Mouse (Mus musculus): ENCODE results near the gene Cacng1. TPM values are rescaled to one million over a fixed set of nuclear protein-coding genes. Genes with fewer than 3 reads are reported as not detected.

The Cacng1 gene
- polyA plus RNA-seq (2015; fragmentation: Nextera tagmentation; extraction: Ambion mirVana) = 0.81 and 1.7 TPM in 2 replicates

- H3K4me3 ChIP-seq (ENCODE audit: low read depth, low read length) = no peak within 1 kb of the TSS
- ATAC-seq (no peak), DNase-seq (no peak)
- no peak within 1 kb of the TSS for H3K4me2 ChIP-seq (ENCODE audit: low read depth, low read length)
- WGBS (ENCODE audit: insufficient replicate concordance) = 78% methylated on average over 16 of the region's 16 CpGs
- no peaks in the 10 kb centered on the region for H3K27me3 ChIP-seq (ENCODE audit: insufficient read depth, low read length)
- no peaks in the 10 kb centered on the region for H3K9me3 ChIP-seq (ENCODE audit: low read length)
- no peak for TF ChIP-seq EP300 (IDR thresholded peaks at IDR 0.05; ENCODE audit: low read depth)
- no peak for TF ChIP-seq CTCF (IDR thresholded peaks at IDR 0.05; ENCODE audit: low read depth)
- H3K27ac ChIP-seq (ENCODE audit: low read depth) = no peak within 1 kb of the TSS
- H3K4me1 ChIP-seq (ENCODE audit: insufficient read depth) = no peaks in the 10 kb centered on the region
- H3K9ac ChIP-seq (replicated peaks) = no peak within 1 kb of the TSS
- H3K36me3 ChIP-seq (replicated peaks; ENCODE audit: insufficient read depth, low read length) = no peaks in the 10 kb centered on the region
Observed at GRCm38 (mm10) chr11:107716332-107716938, at the start of gene Cacng1. Gene Cacng1, minus strand, starts transcription at chr11:107716522.

- Histone ChIP-seq H3K4me2 (ENCODE audit: low read depth, low read length) (no peak overlapping the region), H3K4me3 (ENCODE audit: low read depth, low read length) (no peak overlapping the region), H3K9ac (replicated peaks) (no peak overlapping the region), H3K4me1 (ENCODE audit: insufficient read depth) (no peaks in the 10 kb centered on the region), H3K36me3 (replicated peaks; ENCODE audit: insufficient read depth, low read length) (no peaks in the 10 kb centered on the region), H3K27me3 (ENCODE audit: insufficient read depth, low read length) (no peaks in the 10 kb centered on the region), H3K9me3 (ENCODE audit: low read length) (no peaks in the 10 kb centered on the region), H3K27ac (ENCODE audit: low read depth) (no peak overlapping the region)
- no peak for TF ChIP-seq CTCF (IDR thresholded peaks at IDR 0.05; ENCODE audit: low read depth)
- TF ChIP-seq EP300 (IDR thresholded peaks at IDR 0.05; ENCODE audit: low read depth) = no peak
- DNase-seq = no peak
- ATAC-seq = no peak
- WGBS (ENCODE audit: insufficient replicate concordance) = 41% methylated on average over 7 of the region's 8 CpGs
Observed at GRCm38 (mm10) chr11:107762688-107763460, 46.6 kb upstream of the Cacng1 start.

GRCm38 (mm10) chr11:107761790-107762500, 45.6 kb upstream of the Cacng1 start:
- Histone ChIP-seq H3K27me3 (ENCODE audit: insufficient read depth, low read length) (no peaks in the 10 kb centered on the region), H3K4me2 (ENCODE audit: low read depth, low read length) (peak overlapping the region; percentile 29), H3K9ac (replicated peaks) (no peak overlapping the region), H3K36me3 (replicated peaks; ENCODE audit: insufficient read depth, low read length) (no peaks in the 10 kb centered on the region), H3K4me1 (ENCODE audit: insufficient read depth) (no peaks in the 10 kb centered on the region), H3K4me3 (ENCODE audit: low read depth, low read length) (no peak overlapping the region), H3K9me3 (ENCODE audit: low read length) (no peaks in the 10 kb centered on the region), H3K27ac (ENCODE audit: low read depth) (0 out of 2 replicates have a peak overlapping the region, but pooled peaks have one; percentile 11)
- WGBS (ENCODE audit: insufficient replicate concordance) = 49% methylated on average over 10 of the region's 10 CpGs
- DNase-seq (peak; percentile 37), ATAC-seq (peak; percentile 81)
- TF ChIP-seq EP300 (IDR thresholded peaks at IDR 0.05; ENCODE audit: low read depth) (no peak), CTCF (IDR thresholded peaks at IDR 0.05; ENCODE audit: low read depth) (no peak)

GRCm38 (mm10) chr11:107760001-107760400, 43.7 kb upstream of the Cacng1 start:
- H3K36me3 ChIP-seq (replicated peaks; ENCODE audit: insufficient read depth, low read length) = no peaks in the 10 kb centered on the region
- ATAC-seq = no peak
- WGBS (ENCODE audit: insufficient replicate concordance) = 68% methylated on average over 10 of the region's 10 CpGs
- no peak for DNase-seq
- no peak overlapping the region for H3K9ac ChIP-seq (replicated peaks)
- no peak overlapping the region for H3K27ac ChIP-seq (ENCODE audit: low read depth)
- H3K4me3 ChIP-seq (ENCODE audit: low read depth, low read length) = no peak overlapping the region
- no peaks in the 10 kb centered on the region for H3K9me3 ChIP-seq (ENCODE audit: low read length)
- no peaks in the 10 kb centered on the region for H3K4me1 ChIP-seq (ENCODE audit: insufficient read depth)
- no peak overlapping the region for H3K4me2 ChIP-seq (ENCODE audit: low read depth, low read length)
- TF ChIP-seq EP300 (IDR thresholded peaks at IDR 0.05; ENCODE audit: low read depth) (no peak), CTCF (IDR thresholded peaks at IDR 0.05; ENCODE audit: low read depth) (no peak)
- H3K27me3 ChIP-seq (ENCODE audit: insufficient read depth, low read length) = no peaks in the 10 kb centered on the region

GRCm38 (mm10) chr11:107759516-107759915, 43.2 kb upstream of the Cacng1 start:
- Histone ChIP-seq H3K27me3 (ENCODE audit: insufficient read depth, low read length) (no peaks in the 10 kb centered on the region), H3K4me2 (ENCODE audit: low read depth, low read length) (no peak overlapping the region), H3K9me3 (ENCODE audit: low read length) (no peaks in the 10 kb centered on the region), H3K9ac (replicated peaks) (no peak overlapping the region), H3K4me3 (ENCODE audit: low read depth, low read length) (no peak overlapping the region), H3K27ac (ENCODE audit: low read depth) (no peak overlapping the region), H3K36me3 (replicated peaks; ENCODE audit: insufficient read depth, low read length) (no peaks in the 10 kb centered on the region), H3K4me1 (ENCODE audit: insufficient read depth) (no peaks in the 10 kb centered on the region)
- WGBS (ENCODE audit: insufficient replicate concordance) = 78% methylated on average over 9 of the region's 9 CpGs
- TF ChIP-seq EP300 (IDR thresholded peaks at IDR 0.05; ENCODE audit: low read depth) = no peak
- ATAC-seq = no peak
- DNase-seq = no peak

GRCm38 (mm10) chr11:107749114-107749513, 32.8 kb upstream of the Cacng1 start:
- Histone ChIP-seq H3K27me3 (ENCODE audit: insufficient read depth, low read length) (no peaks in the 10 kb centered on the region), H3K4me2 (ENCODE audit: low read depth, low read length) (no peak overlapping the region), H3K9me3 (ENCODE audit: low read length) (no peaks in the 10 kb centered on the region), H3K36me3 (replicated peaks; ENCODE audit: insufficient read depth, low read length) (no peaks in the 10 kb centered on the region), H3K9ac (replicated peaks) (no peak overlapping the region), H3K4me1 (ENCODE audit: insufficient read depth) (no peaks in the 10 kb centered on the region), H3K4me3 (ENCODE audit: low read depth, low read length) (no peak overlapping the region), H3K27ac (ENCODE audit: low read depth) (no peak overlapping the region)
- no peak for TF ChIP-seq EP300 (IDR thresholded peaks at IDR 0.05; ENCODE audit: low read depth)
- TF ChIP-seq CTCF (IDR thresholded peaks at IDR 0.05; ENCODE audit: low read depth) = no peak
- 81% methylated on average over 5 of the region's 5 CpGs for WGBS (ENCODE audit: insufficient replicate concordance)
- DNase-seq (no peak), ATAC-seq (no peak)

All from liver, postnatal 0 days (tissue).